Mouse (Mus musculus) ES-E14 (cell line): ENCODE data around the gene Tom1. TPM values are rescaled to one million over a fixed set of nuclear protein-coding genes. Genes with fewer than 3 reads are reported as not detected.

Experiments
- DNase-seq: peaks from one replicate; pipeline ENCODE4 v3.0.0-alpha.2; 2013; ENCODE audit warnings: low read depth, low spot score
- H3K27ac ChIP-seq: 2 replicates; pipeline ENCODE4 v1.5.1; 2012; ENCODE audit warnings: low read depth, mild to moderate bottlenecking, low read length, moderate library complexity, mixed read lengths; ENCODE audit not compliant: poor library complexity, insufficient read depth, severe bottlenecking
- H3K36me3 ChIP-seq: 2 replicates; pipeline ENCODE4 v1.6.1; 2012; ENCODE audit warnings: mild to moderate bottlenecking, low read length, moderate library complexity, mixed read lengths; ENCODE audit not compliant: control insufficient read depth, poor library complexity, insufficient read depth, severe bottlenecking
- H3K4me1 ChIP-seq, 2 experiments: fragments of 150-350 bp in 1 of 2; sonication (generic) in 1 of 2; 2 replicates each; pipeline ENCODE4 v1.6.1; 2012; ENCODE audit warnings: low read length in 2 of 2, mild to moderate bottlenecking in 1 of 2, mixed read lengths in 1 of 2; ENCODE audit not compliant: control insufficient read depth in 2 of 2, insufficient read depth in 2 of 2, poor library complexity in 1 of 2
- H3K4me3 ChIP-seq, 2 experiments: fragments of 150-350 bp in 1 of 2; sonication (generic) in 1 of 2; 2 replicates each; pipeline ENCODE4 v1.5.1; 2012; ENCODE audit warnings: low read length in 2 of 2, low read depth in 1 of 2, mild to moderate bottlenecking in 1 of 2, mixed read lengths in 1 of 2; ENCODE audit not compliant: insufficient read depth in 1 of 2, poor library complexity in 1 of 2, severe bottlenecking in 1 of 2
- H3K9ac ChIP-seq: 2 replicates; pipeline ENCODE4 v1.6.1; 2012; ENCODE audit warnings: low read depth, mild to moderate bottlenecking, low read length, mixed read lengths; ENCODE audit not compliant: poor library complexity, insufficient read depth, severe bottlenecking
- H3K9me3 ChIP-seq: fragments of 150-350 bp; sonication (generic); 2 replicates; pipeline ENCODE4 v1.6.1; 2012; ENCODE audit warnings: low read depth, mild to moderate bottlenecking, low read length; ENCODE audit not compliant: control insufficient read depth, insufficient read depth
- CHD2 ChIP-seq: IDR thresholded peaks from 2 replicates; pipeline ENCODE4 v1.6.1; 2014; ENCODE audit warnings: mild to moderate bottlenecking, low read depth, low read length, inconsistent platforms
- HCFC1 ChIP-seq: IDR thresholded peaks from 2 replicates; pipeline ENCODE4 v1.6.1; 2012; ENCODE audit warnings: low read length, inconsistent platforms, borderline replicate concordance; ENCODE audit not compliant: insufficient read depth
- MAFK ChIP-seq: IDR thresholded peaks from 2 replicates; pipeline ENCODE4 v1.6.1; 2014; ENCODE audit warnings: mild to moderate bottlenecking, low read depth, low read length, inconsistent platforms; ENCODE audit not compliant: insufficient read depth
- ZC3H11A ChIP-seq: IDR thresholded peaks from 2 replicates; pipeline ENCODE4 v1.6.1; 2012; ENCODE audit warnings: low read depth, mild to moderate bottlenecking, inconsistent platforms, low read length, borderline replicate concordance
- ZNF384 ChIP-seq: IDR thresholded peaks from 2 replicates; pipeline ENCODE4 v1.6.1; 2012; ENCODE audit warnings: low read depth, low read length, inconsistent platforms
- in situ Hi-C, 2 experiments: fragments of 600-800 bp; cut with MboI; formaldehyde crosslinking; loops; one replicate each; pipeline ENCODE4 v1.15.1; 2025; ENCODE audit warnings: low sequenced_read_pairs in 2 of 2, inconsistent platforms in 1 of 2; ENCODE audit not compliant: unreplicated experiment in 2 of 2
- total RNA-seq: library from RNA; depleted of rRNA; stranded (reverse); fragments of 300-350 nt; gene quantifications from 2 replicates; pipeline ENCODE4 v1.2.3, GENCODE M21; 2012

Gene Tom1
- total RNA-seq, 1 experiment, result 24.5 TPM

GRCm38 (mm10) chr8:75018274-75018972, 15.1 kb upstream of the Tom1 start:
- peak; percentile 78 for DNase-seq

GRCm38 (mm10) chr8:75023660-75024316, 9.7 kb upstream of the Tom1 start:
- Histone ChIP-seq H3K4me1 (peaks cover 3 to 6% of the 10 kb centered on the region in 2 experiments; a peak in 3 of 4 replicates), H3K9ac (no peak overlapping the region), H3K36me3 (peaks cover 38% of the 10 kb centered on the region), H3K27ac (no peak overlapping the region), H3K4me3 (no peak overlapping the region), H3K9me3 (no peaks in the 10 kb centered on the region)
- TF ChIP-seq ZNF384 (no peak), MAFK (no peak), ZC3H11A (no peak; the same call in 1 of the 2 replicates), HCFC1 (no peak), CHD2 (no peak)
- in situ Hi-C loops, result no loop called here
- DNase-seq, result no peak

More at GRCm38 (mm10) chr8:75018274-75018972, 15.1 kb upstream of the Tom1 start:
- Histone ChIP-seq H3K9ac (0 out of 2 replicates have a peak overlapping the region, but pooled peaks have one; percentile 57), H3K27ac (peak overlapping the region; percentile 90), H3K9me3 (no peaks in the 10 kb centered on the region), H3K4me3 (peak overlapping the region; percentile 52 to 70; a peak in 3 of 4 replicates), H3K4me1 (peaks cover 6 to 16% of the 10 kb centered on the region in 2 experiments), H3K36me3 (peaks cover 14% of the 10 kb centered on the region)
- 0 out of 2 replicates have a peak, but pooled peaks have one; percentile 19 for TF ChIP-seq ZNF384
- no peak; the same call in 1 of the 2 replicates for TF ChIP-seq CHD2
- in situ Hi-C loops, result no loop called here

- Histone ChIP-seq H3K4me3 (no peak overlapping the region), H3K27ac (peak overlapping the region; percentile 87), H3K4me1 (peaks cover 5 to 6% of the 10 kb centered on the region in 2 experiments; a peak in 3 of 4 replicates), H3K9ac (no peak overlapping the region), H3K36me3 (peaks cover 50% of the 10 kb centered on the region), H3K9me3 (no peaks in the 10 kb centered on the region)
- peak; percentile 78 for DNase-seq
- in situ Hi-C loops, result no loop called here
- TF ChIP-seq HCFC1 (no peak), CHD2 (peak; percentile 45; the same call in 1 of the 2 replicates)
These were observed 7.7 kb upstream of the Tom1 start for GRCm38 (mm10) chr8:75025809-75026208.

- Histone ChIP-seq H3K9ac (no peak overlapping the region), H3K4me1 (peaks cover 4 to 9% of the 10 kb centered on the region in 2 experiments; a peak in 3 of 4 replicates), H3K36me3 (peaks cover 29% of the 10 kb centered on the region), H3K27ac (no peak overlapping the region), H3K4me3 (no peak overlapping the region), H3K9me3 (no peaks in the 10 kb centered on the region)
- TF ChIP-seq MAFK (no peak), ZC3H11A (no peak), HCFC1 (no peak), CHD2 (no peak), ZNF384 (no peak)
- in situ Hi-C loops, result no loop called here
- no peak for DNase-seq
These were observed 3.0 kb upstream of the Tom1 start for GRCm38 (mm10) chr8:75030453-75031024.
